ENCODE assay signal across 8 mouse cellular contexts in genomic region chr5:64626351-64626750, GRCm38 (mm10).
A peak's percentile ranks its signal among the peaks of the same experiment; 100 is the strongest.
DNase-seq lines count a peak whose midpoint lies in the region; ATAC-seq lines count a peak whose summit lies in the region.

No protein-coding gene starts in this region.

- H3K9me3 ChIP-seq in embryonic facial prominence, embryonic 12.5 days = no peaks in the 10 kb centered on the region
- H3K9me3 ChIP-seq in intestine, embryonic 14.5 days (ENCODE audit: control insufficient read depth, low read length) = no peaks in the 10 kb centered on the region
- no peaks in the 10 kb centered on the region for H3K9me3 ChIP-seq in liver, embryonic 16.5 days (replicated peaks; ENCODE audit: control insufficient read depth, low read length)

- ATAC-seq in embryonic facial prominence, embryonic 12.5 days (ENCODE audit: insufficient number of reproducible peaks, insufficient read depth, low FRiP score, low TSS enrichment) = no peak
- peak; percentile 67; the same call in 1 of the 2 replicates for ATAC-seq in intestine, embryonic 14.5 days (replicated peaks; ENCODE audit: low FRiP score, low TSS enrichment, low read depth)
- peak; percentile 20 for ATAC-seq in liver, embryonic 16.5 days (ENCODE audit: low read depth)

- no peaks in the 10 kb centered on the region for H3K36me3 ChIP-seq in embryonic facial prominence, embryonic 12.5 days
- H3K36me3 ChIP-seq in intestine, embryonic 14.5 days (ENCODE audit: control insufficient read depth, insufficient read depth, low read length) = no peaks in the 10 kb centered on the region
- H3K36me3 ChIP-seq in liver, embryonic 16.5 days (ENCODE audit: control insufficient read depth, insufficient read depth) = no peaks in the 10 kb centered on the region

- DNase-seq in layer of hippocampus, adult 9-11 months = peak; percentile 36
- DNase-seq in layer of hippocampus, adult 11-12 months (ENCODE audit: low spot score) = no peak
- peak; percentile 66 for DNase-seq in intestine, embryonic 14.5 days (ENCODE audit: low spot score)
- peak; percentile 48 for DNase-seq in testis, postnatal 14 days (ENCODE audit: low spot score)
- no peak for DNase-seq in frontal cortex, postnatal 36 days (ENCODE audit: low spot score in 2 of 2)
- no peak for DNase-seq in retina, postnatal 1 day

- 0 out of 2 replicates have a peak overlapping the region, but pooled peaks have one; percentile 26 for H3K27ac ChIP-seq in embryonic facial prominence, embryonic 12.5 days
- peak overlapping the region; percentile 12 for H3K27ac ChIP-seq in intestine, embryonic 14.5 days (ENCODE audit: low read depth)
- H3K27ac ChIP-seq in liver, embryonic 16.5 days (ENCODE audit: low read length) = no peak overlapping the region

- H3K9ac ChIP-seq in embryonic facial prominence, embryonic 12.5 days = no peak overlapping the region
- no peak overlapping the region for H3K9ac ChIP-seq in intestine, embryonic 14.5 days (ENCODE audit: low read length)
- no peak overlapping the region for H3K9ac ChIP-seq in liver, embryonic 16.5 days (ENCODE audit: low read depth, low read length)

- H3K4me2 ChIP-seq in embryonic facial prominence, embryonic 12.5 days (replicated peaks) = no peak overlapping the region
- peak overlapping the region; percentile 7; the same call in 1 of the 2 replicates for H3K4me2 ChIP-seq in intestine, embryonic 14.5 days (ENCODE audit: low read length)
- no peak overlapping the region for H3K4me2 ChIP-seq in liver, embryonic 16.5 days (ENCODE audit: low read depth, low read length)

- no peaks in the 10 kb centered on the region for H3K27me3 ChIP-seq in embryonic facial prominence, embryonic 12.5 days
- no peaks in the 10 kb centered on the region for H3K27me3 ChIP-seq in intestine, embryonic 14.5 days (replicated peaks; ENCODE audit: control insufficient read depth, insufficient read depth, low read length)
- H3K27me3 ChIP-seq in liver, embryonic 16.5 days (ENCODE audit: control insufficient read depth, insufficient read depth, low read depth, low read length) = peaks cover 7% of the 10 kb centered on the region; the same call in 1 of the 2 replicates

- H3K4me3 ChIP-seq in embryonic facial prominence, embryonic 12.5 days = no peak overlapping the region
- H3K4me3 ChIP-seq in intestine, embryonic 14.5 days (ENCODE audit: low read depth, low read length) = no peak overlapping the region
- no peak overlapping the region for H3K4me3 ChIP-seq in liver, embryonic 16.5 days (ENCODE audit: low read depth, low read length)

- peaks cover 8% of the 10 kb centered on the region; the same call in 1 of the 2 replicates for H3K4me1 ChIP-seq in embryonic facial prominence, embryonic 12.5 days
- H3K4me1 ChIP-seq in intestine, embryonic 14.5 days (replicated peaks; ENCODE audit: control insufficient read depth, insufficient read depth, low read length) = peaks cover 2% of the 10 kb centered on the region; the same call in 1 of the 2 replicates
- H3K4me1 ChIP-seq in liver, embryonic 16.5 days (ENCODE audit: control insufficient read depth, low read depth, low read length) = peaks cover 10% of the 10 kb centered on the region

- WGBS in embryonic facial prominence, embryonic 12.5 days = 42% methylated on average over 9 of the region's 9 CpGs
- WGBS in intestine, embryonic 14.5 days = 27% methylated on average over 9 of the region's 9 CpGs
- WGBS in liver, embryonic 16.5 days (ENCODE audit: insufficient replicate concordance) = 11% methylated on average over 9 of the region's 9 CpGs

Comparison
In these comparisons a context has a peak if more than half of its experiments do, and no peak if none do; other contexts are left out.
1. DNase-seq: peak in layer of hippocampus, adult 9-11 months (single experiment), intestine, embryonic 14.5 days (single experiment) and testis, postnatal 14 days (single experiment); none in layer of hippocampus, adult 11-12 months (single experiment), frontal cortex, postnatal 36 days (0 of 2) and retina, postnatal 1 day (single experiment).